Mouse (Mus musculus): ENCODE results near the gene Syt2.

Gene Syt2

DNA sequence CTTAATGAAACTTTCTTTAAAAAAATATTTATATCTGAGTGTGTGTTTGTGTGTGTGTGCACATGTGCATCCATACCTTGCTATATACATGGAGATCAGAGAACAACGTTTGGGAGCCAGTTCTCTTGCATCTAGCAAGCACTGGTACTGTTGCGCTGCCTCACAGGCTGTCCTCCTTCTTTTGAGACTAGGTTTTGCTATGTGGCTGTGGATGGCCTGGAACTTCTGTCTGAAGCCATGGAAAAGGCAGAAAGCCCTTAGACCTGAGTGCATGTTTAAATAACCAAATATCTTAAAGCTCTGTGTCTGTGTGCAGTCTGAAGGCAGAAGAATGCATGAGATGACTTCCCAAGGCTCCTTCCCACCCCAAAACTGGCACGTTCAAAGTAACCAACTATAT is 126.3 kb downstream of the Syt2 start:
- DNase-seq (ENCODE audit: low spot score), result no peak

DNA sequence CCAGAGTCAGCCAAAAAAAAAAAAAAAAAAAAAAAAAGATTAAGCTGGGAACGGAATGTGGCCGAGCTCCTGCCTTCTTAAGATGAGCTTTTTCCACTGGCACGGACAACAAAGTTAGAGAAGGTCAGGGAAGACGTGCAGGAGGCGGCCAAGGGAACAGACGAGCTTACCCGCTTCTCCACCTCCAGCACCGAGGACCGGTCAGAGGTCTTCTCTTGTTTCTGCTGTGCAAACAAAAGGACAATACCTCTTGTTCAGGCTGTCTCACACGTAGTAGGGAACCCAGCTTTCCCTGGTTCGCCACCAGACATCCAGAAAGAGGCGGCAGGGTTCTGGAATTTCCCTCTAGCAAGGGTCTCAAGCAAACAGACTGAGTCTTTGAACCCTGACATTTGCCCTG is 126.8 kb downstream of the Syt2 start:
- no peak for DNase-seq (ENCODE audit: low spot score)

DNA sequence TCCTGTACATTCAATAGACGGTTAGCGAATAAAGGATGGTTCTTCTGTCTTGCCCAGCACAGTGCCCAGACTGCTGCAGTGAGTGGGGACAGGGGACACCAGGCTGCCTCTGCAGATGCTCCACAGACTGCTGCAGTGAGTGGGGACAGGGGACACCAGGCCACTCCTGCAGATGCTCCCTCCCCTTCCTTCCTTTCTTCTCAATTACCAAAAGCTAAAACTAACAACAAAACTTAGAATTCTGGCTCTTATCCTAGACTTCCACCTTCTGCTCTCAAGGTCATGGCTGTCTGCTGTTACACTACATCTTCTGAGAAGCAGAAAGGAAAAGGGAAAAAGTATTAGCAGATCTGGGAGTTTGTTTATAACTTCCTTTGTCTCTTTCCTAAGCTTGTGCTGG is 127.8 kb downstream of the Syt2 start:
- DNase-seq (ENCODE audit: low spot score), result no peak

DNA sequence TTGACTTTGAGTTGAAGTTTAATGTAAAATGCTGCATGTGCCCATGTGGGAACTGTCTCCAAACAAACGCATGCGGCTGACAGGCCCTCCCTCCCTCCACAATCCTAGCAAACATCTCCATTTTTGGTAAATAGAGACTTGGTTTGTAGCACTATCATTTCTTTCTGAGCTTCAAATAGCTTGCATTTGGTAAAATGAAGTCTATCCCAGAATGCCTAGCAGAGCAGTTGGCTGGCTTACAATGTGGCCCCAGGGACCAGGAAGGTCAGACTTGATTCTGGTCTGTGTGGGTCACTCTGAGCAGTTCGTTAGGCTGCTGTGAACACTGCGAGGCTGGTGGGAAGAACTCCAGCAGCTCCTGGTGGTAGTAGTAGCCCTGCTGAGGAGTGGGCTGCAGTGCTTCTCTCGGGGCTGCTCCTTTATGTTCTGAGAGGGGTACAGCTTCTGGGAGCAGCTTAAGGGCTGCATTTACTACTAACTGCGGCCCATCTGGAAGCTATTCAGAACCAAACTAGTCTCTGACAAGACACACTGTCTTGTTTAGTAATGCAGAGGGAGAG is 128.3 kb downstream of the Syt2 start:
- no peak for DNase-seq (ENCODE audit: low spot score)

DNA sequence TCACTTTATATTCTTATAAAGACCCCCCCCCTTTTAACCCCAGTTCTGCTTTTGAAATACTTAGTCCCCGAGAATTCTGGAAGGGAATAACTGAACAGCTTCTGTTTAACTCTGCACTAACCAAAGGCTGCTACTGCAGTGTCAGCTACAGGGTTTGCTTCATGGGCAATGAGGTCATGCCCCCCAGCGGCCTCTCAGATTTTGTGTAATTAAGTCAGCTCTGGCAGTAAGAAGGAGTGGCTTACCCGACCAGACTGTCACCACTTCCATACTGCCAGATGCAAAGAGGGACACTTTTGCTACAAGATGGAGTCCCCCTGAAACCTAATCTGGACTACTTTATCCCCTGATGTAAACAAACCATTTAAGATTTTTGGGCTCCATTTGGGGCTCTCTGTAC is 129.2 kb downstream of the Syt2 start:
- no peak for DNase-seq (ENCODE audit: low spot score)

DNA sequence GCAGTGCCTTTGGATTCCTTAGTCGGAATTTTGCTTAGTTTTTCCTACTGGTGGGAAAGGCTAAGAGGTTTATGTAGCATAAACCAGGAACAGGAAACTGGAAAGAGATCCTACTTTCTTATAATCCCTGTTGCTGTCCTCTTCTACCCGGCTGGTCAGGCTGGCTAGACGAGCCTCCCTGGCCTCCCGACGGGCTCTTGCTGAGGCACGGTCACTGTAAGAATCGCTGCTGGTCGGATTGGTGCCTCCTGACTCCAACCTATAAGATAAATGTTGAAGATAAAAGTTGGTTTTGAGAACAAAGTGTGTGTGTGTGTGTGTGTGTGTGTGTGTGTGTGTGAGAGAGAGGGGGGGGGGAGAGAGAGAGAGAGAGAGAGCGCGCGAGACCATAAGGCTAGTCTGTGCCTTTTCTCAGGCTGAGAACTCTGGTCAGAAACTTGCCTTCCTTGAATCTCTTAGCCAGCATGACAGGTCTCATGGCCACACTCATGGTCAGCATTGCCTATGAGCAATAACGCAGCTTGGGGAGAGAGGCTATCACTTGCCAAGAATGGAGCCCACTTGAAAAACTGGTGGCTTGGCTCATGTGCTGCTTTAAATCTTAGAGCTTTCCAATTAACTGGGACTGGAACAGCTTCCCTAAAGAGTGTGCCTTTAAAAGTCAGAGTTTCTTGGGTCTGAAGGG is 130.9 kb downstream of the Syt2 start:
- no peak for DNase-seq (ENCODE audit: low spot score)

DNA sequence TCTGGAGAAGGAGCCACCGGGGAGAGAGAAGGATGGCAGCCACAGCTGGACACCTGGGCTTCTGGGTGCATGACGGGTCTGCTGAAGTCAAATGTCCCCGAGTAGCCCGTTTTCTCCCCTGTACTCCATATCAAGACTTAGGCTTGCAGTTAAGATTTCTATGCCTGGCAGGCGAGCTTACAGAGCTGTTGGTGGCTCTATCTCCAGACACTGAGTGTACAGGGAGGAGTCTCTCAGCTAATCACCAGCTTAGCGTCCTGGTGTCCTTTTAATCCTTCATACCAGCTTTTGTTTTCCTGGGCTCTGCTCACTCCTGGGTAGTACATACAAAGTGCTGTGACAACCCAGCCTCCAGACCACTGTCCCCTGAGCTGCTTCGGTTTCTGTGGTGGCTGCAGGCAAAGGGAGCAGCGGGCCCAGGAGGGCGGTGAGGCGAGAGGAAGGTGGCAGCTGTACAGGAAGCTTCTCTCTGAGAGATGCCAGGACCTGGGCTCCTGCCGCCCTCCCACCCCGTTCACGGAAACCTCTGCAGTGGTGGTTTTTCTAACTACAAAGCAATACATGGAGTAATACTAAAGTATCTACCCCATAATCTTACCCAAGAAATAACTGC is 131.6 kb downstream of the Syt2 start:
- DNase-seq (ENCODE audit: low spot score), result no peak

DNA sequence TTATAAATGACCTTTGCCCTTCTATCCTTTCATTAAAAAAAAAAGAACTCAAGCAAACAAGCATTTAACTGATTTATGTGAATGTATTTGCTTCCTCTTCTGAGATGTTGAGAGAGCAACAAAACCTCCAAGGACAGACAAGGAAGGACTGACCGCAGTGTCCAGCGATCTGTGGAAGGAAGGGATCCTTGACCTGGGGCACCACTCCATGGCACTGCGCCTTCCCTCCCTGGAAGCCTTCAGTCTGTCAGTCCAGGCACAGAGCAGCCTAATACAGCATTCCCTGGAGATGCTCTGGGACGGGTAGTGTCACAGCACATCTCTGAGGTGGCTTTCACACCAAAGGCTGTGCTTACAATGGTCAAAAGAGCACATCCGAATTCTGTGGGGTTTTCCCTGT is 136.3 kb downstream of the Syt2 start:
- DNase-seq (ENCODE audit: low spot score), result no peak

DNA sequence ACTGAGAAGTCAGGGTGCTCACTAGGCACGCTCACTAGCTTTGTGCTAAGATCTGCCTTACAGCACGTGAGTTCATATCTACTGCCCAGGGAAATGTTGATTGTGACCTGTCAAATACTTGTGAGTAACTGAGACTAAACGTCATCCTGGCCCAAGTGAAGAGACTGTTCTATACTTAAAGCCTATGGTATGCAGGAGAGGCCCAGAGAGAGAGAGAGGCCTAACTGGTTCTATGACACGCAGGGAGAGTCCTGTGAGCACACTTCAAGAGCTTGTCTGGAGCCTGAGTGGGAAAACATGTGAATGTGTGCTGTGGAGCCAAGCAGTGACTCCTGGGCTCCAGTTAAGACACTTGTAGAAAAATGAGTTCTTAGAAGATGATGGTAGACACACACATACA is 137.5 kb downstream of the Syt2 start:
- DNase-seq (ENCODE audit: low spot score), result no peak

DNA sequence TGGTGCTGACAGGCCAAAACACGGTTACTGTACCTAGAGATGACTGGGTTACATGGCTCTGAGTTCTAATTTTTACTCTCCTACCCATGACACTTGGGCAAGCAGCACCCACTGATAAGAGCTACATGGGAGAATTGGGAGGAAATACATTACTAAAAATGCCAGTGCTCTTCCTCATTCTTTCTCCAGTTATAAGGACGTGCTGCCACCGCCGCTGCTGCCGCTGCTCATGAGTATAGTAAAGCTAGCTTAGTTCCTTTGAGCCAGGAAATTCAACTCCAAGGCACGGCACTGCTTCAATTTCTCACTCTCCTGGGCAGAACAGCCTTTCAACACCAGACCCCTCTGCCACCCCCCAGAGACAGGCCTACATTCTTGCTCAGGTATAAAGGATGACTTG is 138.0 kb downstream of the Syt2 start:
- DNase-seq (ENCODE audit: low spot score), result no peak

DNA sequence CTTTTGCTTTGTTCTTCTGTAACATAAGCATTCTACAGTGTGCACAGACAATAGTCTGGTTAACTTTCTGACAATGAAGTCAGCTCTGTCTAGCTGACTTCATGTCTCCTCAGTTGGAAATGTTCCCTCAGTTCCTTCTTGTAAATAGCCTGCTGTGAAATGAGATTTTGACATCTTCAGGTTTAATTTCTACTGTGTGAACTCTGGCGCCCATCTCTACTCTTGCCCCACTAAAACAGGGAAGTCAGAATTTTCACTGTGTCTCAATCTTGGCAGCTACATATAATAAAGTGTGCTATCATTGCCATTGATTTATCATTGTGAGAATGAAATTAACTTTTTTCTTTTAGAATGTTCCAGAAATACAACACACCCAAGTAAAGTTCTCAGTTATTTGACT is 138.4 kb downstream of the Syt2 start:
- no peak for DNase-seq (ENCODE audit: low spot score)

DNA sequence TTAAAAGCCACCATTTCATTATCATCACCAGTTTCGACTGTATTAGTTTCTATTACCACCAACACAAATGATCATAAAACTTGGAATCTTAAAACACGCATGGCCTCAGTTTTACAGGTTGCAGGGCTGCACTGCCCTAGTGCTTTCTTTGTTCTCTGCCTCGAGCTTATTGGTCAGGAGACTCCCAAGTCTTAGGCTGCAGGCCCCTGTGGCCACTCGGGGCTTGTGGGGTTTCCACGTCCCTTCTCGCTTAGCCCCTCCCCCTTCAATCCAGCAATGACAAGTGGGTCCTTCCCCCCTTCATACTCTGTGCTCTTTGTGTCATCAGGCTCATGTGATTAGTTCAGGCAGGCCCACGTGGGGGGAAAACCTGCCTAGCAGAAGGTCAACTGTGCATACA is 141.6 kb downstream of the Syt2 start:
- no peak for DNase-seq (ENCODE audit: low spot score)

DNA sequence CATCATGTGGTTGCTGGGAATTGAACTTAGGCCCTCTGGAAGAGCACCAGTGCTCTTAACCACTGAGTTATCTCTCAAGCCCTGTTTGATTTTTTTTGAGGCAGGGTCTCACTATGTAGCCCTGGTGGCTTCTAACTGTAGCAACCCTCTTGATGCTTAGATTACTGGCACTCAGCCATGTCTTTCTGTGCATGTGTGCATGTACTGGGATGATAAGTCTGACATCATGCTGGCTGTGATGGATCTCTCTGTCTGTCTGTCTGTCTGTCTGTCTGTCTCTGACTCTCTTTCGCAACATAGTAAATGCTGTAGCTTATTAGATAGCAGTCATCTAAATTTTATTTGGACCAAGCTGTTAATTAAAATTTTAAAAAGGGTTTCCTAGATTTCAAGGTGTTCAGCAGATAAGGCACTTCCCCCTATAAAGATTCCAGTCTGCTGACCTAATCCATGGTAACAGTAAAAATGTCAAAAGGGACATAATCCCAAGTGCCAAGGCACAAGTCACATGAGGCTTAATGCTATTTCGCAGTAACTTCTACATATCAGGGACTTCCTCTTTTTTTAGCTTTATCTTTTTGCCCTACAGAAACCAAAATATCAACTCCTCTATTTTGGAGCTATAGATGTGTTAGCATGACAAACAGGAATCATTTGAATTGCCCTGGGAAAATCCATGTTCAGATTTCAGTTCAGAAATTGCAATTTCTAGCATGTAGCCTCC is 144.4 kb downstream of the Syt2 start:
- no peak for DNase-seq (ENCODE audit: low spot score)

DNA sequence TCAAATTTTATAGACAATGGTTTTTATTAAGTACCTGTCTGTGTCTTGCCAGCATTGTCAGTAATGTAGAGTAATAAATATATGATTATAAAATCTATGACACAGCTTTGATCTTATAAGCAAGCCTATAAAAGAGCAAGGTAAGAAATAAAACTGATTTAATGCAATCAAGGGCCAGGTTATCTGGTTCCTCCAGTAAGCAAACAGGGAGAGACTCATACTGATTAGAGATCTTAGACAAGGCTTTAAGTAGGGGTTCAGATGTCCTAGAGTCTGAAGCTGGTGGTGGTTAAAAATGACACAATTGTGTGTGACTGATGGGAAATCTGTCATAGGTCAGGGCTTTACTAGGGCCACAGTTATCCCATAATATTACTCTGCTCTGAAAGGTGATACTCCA is 145.0 kb downstream of the Syt2 start:
- DNase-seq (ENCODE audit: low spot score), result no peak

DNA sequence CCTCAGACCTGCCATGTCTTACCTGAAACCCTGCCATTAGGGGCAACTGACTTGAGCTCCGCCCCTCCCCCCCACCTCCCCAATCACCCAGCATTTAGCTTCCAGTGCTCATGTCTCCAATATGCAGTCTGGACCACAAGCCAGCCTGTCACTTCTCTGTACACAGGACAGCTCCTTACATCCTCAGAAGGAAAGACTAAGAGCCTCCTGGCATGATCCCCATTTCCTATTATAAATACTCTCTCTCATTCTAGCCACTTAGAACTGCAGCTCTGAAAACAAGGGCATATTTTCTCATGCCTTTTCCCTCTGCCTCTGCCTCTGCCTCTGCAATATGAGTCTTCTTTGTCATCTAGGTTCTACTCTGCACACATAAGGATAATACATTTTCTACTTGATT is 149.6 kb downstream of the Syt2 start:
- no peak for DNase-seq (ENCODE audit: low spot score)

DNA sequence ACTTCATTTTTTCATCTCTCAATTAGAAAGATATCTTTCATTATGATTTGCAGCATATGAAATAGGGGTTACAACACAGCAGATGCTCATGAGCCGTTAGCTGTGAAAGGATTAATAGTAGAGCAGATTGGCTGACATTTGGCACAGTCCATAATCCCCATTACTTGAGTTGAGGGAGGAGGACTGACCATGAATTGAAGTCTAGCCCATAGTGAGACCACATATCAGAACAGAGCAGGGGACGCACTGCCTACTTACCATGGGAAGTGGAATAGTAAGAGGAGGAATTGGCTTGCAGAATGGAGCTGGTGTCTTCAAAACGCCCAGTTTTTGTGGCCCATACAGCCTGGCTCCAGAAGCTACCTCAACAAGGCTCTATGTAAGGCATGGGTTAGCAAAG is 150.1 kb downstream of the Syt2 start:
- no peak for DNase-seq (ENCODE audit: low spot score)

DNA sequence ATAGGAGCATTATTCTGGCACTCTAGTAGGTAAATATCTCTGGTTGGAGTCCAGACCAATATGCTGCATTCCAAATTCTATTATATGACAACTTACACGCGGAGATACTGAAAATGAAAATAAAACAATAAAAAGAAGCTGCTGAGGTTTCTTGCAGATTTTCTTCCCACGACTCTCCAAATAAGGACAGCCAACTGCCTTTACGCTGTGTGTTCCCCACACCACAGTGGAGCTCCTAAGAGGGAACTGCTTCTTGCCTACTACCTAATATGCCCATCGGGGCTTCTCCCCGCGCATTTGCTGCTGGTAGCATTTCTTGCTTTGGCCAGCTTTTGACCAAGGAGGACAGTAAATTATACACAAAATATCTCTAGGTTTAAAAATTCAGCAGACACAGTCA is 155.3 kb downstream of the Syt2 start:
- DNase-seq (ENCODE audit: low spot score), result no peak

DNA sequence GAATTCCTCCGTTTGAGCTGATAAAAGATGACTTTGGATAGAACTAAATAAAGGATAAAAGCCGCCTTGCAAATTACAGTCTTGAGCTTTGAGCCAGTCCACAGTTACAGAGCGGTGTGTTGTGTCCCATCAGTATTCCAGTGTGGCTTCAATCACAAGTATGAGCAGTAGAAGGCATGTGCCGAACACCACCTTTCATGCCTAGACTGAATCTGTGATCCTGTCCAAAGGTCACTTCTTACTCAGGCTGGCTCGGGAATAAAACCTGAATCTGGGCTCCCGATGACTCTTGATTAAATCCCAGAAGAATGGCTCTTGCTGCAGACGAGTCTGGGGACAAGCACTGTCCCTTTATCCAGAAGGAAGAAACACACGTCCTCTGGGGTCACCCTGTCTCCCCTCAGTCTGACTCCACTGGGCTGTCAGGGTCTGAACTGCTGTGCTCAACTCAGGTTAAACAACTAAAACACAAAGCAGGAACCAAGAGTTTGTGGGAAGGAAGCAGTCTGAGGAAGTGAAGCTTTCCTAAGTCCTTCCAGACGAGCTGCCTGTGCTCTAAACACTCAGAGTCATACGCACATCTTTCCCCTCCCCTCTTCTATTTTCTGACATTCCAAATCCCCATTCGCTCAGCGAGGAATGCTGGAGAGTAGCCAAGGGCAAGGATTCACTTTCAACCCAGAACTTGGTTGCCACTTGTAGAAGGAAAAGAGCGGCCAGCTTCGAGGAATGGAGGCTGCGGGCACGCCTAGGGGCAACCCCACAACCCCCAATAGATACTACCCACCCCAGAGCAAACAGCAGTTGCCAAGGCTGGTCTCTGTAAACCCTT is 157.0 kb downstream of the Syt2 start:
- peak; percentile 61 for DNase-seq (ENCODE audit: low spot score)

DNA sequence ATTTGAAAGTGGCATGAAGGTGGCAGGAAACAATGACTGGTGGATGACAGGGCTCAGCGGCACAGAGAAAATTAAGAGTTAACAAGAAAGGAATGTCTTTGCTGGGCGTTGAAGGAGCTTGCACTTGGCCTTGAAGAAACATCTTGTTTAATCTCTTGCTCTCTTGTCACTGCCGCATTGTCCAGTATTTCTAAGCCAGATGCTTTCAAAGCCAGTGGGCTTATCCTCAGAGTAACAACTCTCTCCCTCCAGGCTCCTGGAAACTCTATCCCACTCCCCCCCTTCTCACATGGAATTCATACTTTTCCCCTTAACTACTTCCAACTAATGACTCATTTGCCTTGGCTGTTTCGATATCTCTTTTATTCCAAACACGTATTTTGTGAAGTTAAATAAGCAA is 157.9 kb downstream of the Syt2 start:
- DNase-seq (ENCODE audit: low spot score), result peak; percentile 30

DNA sequence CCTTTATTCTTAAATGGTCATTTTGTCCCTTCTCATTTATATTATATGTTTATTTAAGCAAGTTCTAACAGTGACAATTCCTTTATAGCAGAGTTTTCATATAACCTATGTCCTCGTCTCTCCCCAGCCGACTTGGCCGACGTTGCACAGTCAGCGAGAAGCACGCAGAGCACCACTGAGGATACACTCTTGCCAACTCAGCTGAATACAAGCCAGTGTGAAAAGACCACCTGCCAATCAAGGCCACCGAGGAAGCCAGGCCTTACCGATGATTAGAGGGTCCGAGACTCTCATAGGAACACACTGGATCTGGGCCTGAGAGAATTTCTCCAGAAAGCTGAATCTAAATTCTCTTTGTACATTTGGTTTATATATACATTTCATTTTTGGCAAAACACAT is 159.0 kb downstream of the Syt2 start:
- no peak for DNase-seq (ENCODE audit: low spot score)
